Mouse (Mus musculus): ENCODE measurements around the gene Pold3. TPM values are rescaled to one million over a fixed set of nuclear protein-coding genes. Genes with fewer than 3 reads are reported as not detected.

Gene Pold3
- total and polyA plus RNA-seq, 3 experiments: 4.4 to 9.1 (median 9.0) TPM

DNA sequence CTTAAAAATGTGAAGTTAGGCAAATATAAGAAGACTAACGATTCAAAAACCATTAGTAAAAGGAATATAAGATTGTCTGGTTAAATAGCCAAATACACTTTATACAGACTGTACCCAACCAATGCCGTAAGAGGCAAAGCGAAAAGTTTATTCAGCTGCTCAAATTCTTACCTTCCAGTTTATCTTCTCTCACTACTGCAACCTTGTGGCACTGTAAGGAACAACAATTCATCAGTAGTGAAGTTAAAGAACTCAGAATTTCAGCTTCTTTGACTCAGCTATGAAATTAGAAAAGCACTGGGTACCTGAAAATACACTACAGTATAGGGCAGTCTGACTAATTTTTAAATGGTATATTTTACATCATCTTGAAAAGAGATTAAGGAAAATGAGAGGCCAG, 13.0 kb downstream of the Pold3 start:
- 57% methylated on average over 3 of the region's 3 CpGs for WGBS
- no peak overlapping the region for H3K4me3 ChIP-seq
- intact Hi-C loops (cut with DNase I): loop anchor here (2.0 to 5.0 kb wide), 2 partner anchors 100 to 121 kb away; no protein-coding TSS in a partner anchor
- 0 out of 2 replicates have a peak, but pooled peaks cover 2% of the 10 kb centered on the region for H3K36me3 ChIP-seq (ENCODE audit: control insufficient read depth, insufficient read depth, low read length)
- no peaks in the 10 kb centered on the region for H3K27me3 ChIP-seq (ENCODE audit: control insufficient read depth, insufficient read depth, low read length)
- DNase-seq: no peak
- TF ChIP-seq POLR2A (IDR thresholded peaks at IDR 0.05; ENCODE audit: insufficient read depth, low read depth, low read length): no peak
- TF ChIP-seq CTCF (IDR thresholded peaks at IDR 0.05): peak; percentile 79
- H3K9ac ChIP-seq (ENCODE audit: low read depth, low read length): no peak overlapping the region
- H3K79me2 ChIP-seq (replicated peaks; ENCODE audit: control insufficient read depth, insufficient read depth, low read length): no peaks in the 10 kb centered on the region
- H3K4me1 ChIP-seq (ENCODE audit: control insufficient read depth, insufficient read depth, low read length): no peaks in the 10 kb centered on the region
- no peak overlapping the region for H3K27ac ChIP-seq

DNA sequence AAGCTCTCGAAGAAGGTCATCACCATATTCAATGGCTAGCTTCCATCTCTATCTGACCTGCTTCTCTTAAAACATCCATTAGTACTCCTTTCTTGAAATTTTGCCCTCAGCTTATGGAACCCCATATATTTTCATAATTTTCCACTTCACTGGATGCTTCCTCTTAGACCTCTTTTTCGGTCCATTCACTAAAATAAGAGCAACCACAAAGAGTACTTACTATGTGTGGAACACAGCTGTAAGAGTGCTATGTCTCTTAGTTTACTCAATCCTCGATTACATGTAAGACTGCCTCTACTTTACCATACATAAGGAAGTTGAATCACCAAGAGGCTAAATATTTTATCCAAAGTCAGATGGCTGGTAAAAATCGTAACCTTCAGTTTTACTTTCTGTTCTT, 16.7 kb downstream of the Pold3 start:
- no peak overlapping the region for H3K9ac ChIP-seq (ENCODE audit: low read depth, low read length)
- 93% methylated on average over 4 of the region's 4 CpGs for WGBS
- H3K79me2 ChIP-seq (replicated peaks; ENCODE audit: control insufficient read depth, insufficient read depth, low read length): no peaks in the 10 kb centered on the region
- H3K4me3 ChIP-seq: no peak overlapping the region
- no peak overlapping the region for H3K27ac ChIP-seq
- TF ChIP-seq EP300 (IDR thresholded peaks at IDR 0.05; ENCODE audit: insufficient read depth, low read depth, low read length) (no peak), POLR2A (IDR thresholded peaks at IDR 0.05; ENCODE audit: insufficient read depth, low read depth, low read length) (no peak), CTCF (IDR thresholded peaks at IDR 0.05) (no peak)
- intact Hi-C loops (cut with DNase I): loop anchor here (5.0 kb wide), 1 partner anchor 117 kb away; no protein-coding TSS in a partner anchor
- H3K27me3 ChIP-seq (ENCODE audit: control insufficient read depth, insufficient read depth, low read length): no peaks in the 10 kb centered on the region
- H3K4me1 ChIP-seq (ENCODE audit: control insufficient read depth, insufficient read depth, low read length): no peaks in the 10 kb centered on the region
- H3K36me3 ChIP-seq (ENCODE audit: control insufficient read depth, insufficient read depth, low read length): no peaks in the 10 kb centered on the region
- DNase-seq: no peak

DNA sequence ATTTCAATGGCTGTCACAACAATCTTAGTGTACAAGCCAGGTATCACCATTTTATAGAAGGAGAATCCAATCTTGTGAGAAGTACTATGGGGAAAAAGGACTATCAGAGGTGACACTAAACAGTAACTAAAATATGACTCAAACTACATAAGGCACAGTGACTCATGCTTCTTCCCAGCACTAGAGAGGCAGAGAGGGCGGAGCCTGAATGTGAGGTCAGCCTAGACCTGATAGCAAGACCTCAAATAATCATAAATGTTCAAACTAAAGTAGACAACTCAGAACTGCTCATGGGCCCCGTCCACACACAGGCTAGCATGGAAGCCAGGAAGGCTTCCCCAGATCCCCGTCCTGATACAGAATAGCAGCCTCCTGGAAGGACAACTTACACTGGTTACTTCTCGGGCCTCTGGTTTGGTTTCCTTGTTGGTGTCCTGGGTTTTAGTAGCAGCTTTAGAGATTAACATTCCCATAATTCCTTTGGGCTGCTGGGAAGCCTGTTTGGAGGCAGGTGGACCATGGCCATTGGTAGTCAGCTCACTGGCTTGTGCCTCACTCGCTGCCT, 21.3 kb downstream of the Pold3 start:
- no peak for TF ChIP-seq EP300 (IDR thresholded peaks at IDR 0.05; ENCODE audit: insufficient read depth, low read depth, low read length)
- no peak for TF ChIP-seq CTCF (IDR thresholded peaks at IDR 0.05)
- TF ChIP-seq POLR2A (IDR thresholded peaks at IDR 0.05; ENCODE audit: insufficient read depth, low read depth, low read length): no peak
- no peaks in the 10 kb centered on the region for H3K27me3 ChIP-seq (ENCODE audit: control insufficient read depth, insufficient read depth, low read length)
- H3K27ac ChIP-seq: no peak overlapping the region
- H3K4me1 ChIP-seq (ENCODE audit: control insufficient read depth, insufficient read depth, low read length): no peaks in the 10 kb centered on the region
- intact Hi-C loops (cut with DNase I): no loop called here
- no peak overlapping the region for H3K9ac ChIP-seq (ENCODE audit: low read depth, low read length)
- no peak overlapping the region for H3K4me3 ChIP-seq
- no peaks in the 10 kb centered on the region; the same call in 1 of the 2 replicates for H3K36me3 ChIP-seq (ENCODE audit: control insufficient read depth, insufficient read depth, low read length)
- WGBS: 88% methylated on average over 5 of the region's 5 CpGs
- no peak for DNase-seq
- no peaks in the 10 kb centered on the region for H3K79me2 ChIP-seq (replicated peaks; ENCODE audit: control insufficient read depth, insufficient read depth, low read length)

DNA sequence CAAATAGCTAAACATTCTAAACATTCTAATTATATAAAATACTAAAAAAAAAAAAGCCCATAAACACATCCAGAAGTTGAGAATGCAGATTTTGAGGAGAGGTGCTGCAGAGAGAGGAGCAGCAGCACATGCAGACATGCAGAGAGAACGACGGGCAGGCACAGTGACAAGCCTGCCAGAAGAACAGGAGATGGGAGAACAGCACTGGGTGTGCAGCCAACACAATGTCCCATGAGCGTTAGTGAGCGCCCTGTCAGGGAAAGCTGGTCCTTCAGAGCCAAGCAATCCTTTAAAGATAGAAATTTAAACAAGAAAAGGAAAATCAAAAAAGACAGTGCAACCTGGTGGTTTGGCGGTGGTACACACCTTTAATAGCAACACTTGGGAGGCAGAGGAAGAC, 34.5 kb downstream of the Pold3 start:
- DNase-seq: peak in 1 of 2 experiments; percentile 9
- Histone ChIP-seq H3K4me3 (no peak overlapping the region), H3K27ac (no peak overlapping the region), H3K27me3 (ENCODE audit: control insufficient read depth, insufficient read depth, low read length) (no peaks in the 10 kb centered on the region), H3K79me2 (replicated peaks; ENCODE audit: control insufficient read depth, insufficient read depth, low read length) (no peaks in the 10 kb centered on the region), H3K9ac (ENCODE audit: low read depth, low read length) (no peak overlapping the region), H3K36me3 (ENCODE audit: control insufficient read depth, insufficient read depth, low read length) (no peaks in the 10 kb centered on the region), H3K4me1 (ENCODE audit: control insufficient read depth, insufficient read depth, low read length) (no peaks in the 10 kb centered on the region)
- intact Hi-C loops (cut with DNase I): no loop called here
- no peak for TF ChIP-seq CTCF (IDR thresholded peaks at IDR 0.05)
- no peak for TF ChIP-seq POLR2A (IDR thresholded peaks at IDR 0.05; ENCODE audit: insufficient read depth, low read depth, low read length)
- no peak for TF ChIP-seq EP300 (IDR thresholded peaks at IDR 0.05; ENCODE audit: insufficient read depth, low read depth, low read length)
- 84% methylated on average over 5 of the region's 5 CpGs for WGBS

DNA sequence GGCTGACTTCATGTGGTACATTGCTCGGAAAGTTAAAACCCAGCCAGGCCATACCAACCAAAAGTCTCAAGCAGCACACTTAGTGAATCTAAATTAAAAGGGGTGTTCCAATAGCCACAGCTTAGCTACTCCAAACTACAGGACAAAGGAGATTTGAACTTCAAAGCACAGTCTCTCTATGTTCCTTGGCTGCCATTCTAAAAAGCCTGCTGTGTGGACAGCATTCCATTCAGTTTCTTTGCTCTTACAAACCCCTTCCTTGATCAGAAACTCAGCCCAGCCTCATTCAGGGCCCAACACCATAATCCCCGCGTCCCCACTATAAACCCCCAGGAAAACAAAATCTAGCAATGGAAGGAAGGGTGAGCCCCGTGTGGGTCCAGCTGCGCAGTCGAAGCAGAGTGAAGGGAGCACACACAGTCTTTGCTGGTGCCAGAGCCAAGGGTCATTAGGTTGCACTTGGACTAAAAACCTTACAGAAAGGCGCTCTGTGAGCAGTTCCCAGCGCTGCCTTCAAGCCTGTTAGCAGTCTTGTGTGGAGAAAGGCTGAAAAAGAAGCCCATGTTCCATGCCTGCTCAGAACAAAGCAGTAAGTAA, 35.1 kb downstream of the Pold3 start:
- Histone ChIP-seq H3K79me2 (replicated peaks; ENCODE audit: control insufficient read depth, insufficient read depth, low read length) (no peaks in the 10 kb centered on the region), H3K4me3 (no peak overlapping the region), H3K27ac (no peak overlapping the region), H3K36me3 (ENCODE audit: control insufficient read depth, insufficient read depth, low read length) (no peaks in the 10 kb centered on the region), H3K27me3 (ENCODE audit: control insufficient read depth, insufficient read depth, low read length) (no peaks in the 10 kb centered on the region), H3K4me1 (ENCODE audit: control insufficient read depth, insufficient read depth, low read length) (no peaks in the 10 kb centered on the region), H3K9ac (ENCODE audit: low read depth, low read length) (no peak overlapping the region)
- DNase-seq: no peak
- TF ChIP-seq EP300 (IDR thresholded peaks at IDR 0.05; ENCODE audit: insufficient read depth, low read depth, low read length) (no peak), CTCF (IDR thresholded peaks at IDR 0.05) (no peak), POLR2A (IDR thresholded peaks at IDR 0.05; ENCODE audit: insufficient read depth, low read depth, low read length) (no peak)
- intact Hi-C loops (cut with DNase I): no loop called here
- WGBS: 98% methylated on average over 8 of the region's 8 CpGs

DNA sequence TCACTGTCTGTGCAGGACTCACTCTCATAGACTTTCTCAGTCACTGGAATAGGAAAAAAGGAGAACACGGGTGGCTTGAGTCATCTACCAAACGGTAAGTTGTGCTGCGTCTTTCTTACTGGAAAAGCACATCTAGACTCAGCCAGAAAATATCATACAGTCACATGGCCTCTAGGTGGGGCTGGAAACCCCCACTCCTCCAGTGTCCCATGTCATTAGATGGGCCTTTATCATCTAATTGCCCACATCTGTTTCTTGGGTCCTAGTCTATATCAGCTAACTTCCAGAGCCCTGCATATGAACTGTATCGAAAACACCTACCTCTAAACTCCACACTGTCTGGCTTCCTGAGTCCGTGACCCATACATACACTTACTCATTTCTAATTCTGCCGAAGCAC, 37.6 kb downstream of the Pold3 start:
- no peaks in the 10 kb centered on the region for H3K27me3 ChIP-seq (ENCODE audit: control insufficient read depth, insufficient read depth, low read length)
- 87% methylated on average over 6 of the region's 6 CpGs for WGBS
- TF ChIP-seq CTCF (IDR thresholded peaks at IDR 0.05) (no peak), POLR2A (IDR thresholded peaks at IDR 0.05; ENCODE audit: insufficient read depth, low read depth, low read length) (no peak), EP300 (IDR thresholded peaks at IDR 0.05; ENCODE audit: insufficient read depth, low read depth, low read length) (no peak)
- H3K36me3 ChIP-seq (ENCODE audit: control insufficient read depth, insufficient read depth, low read length): no peaks in the 10 kb centered on the region
- intact Hi-C loops (cut with DNase I): no loop called here
- H3K9ac ChIP-seq (ENCODE audit: low read depth, low read length): no peak overlapping the region
- no peak overlapping the region for H3K4me3 ChIP-seq
- no peak for DNase-seq
- H3K4me1 ChIP-seq (ENCODE audit: control insufficient read depth, insufficient read depth, low read length): no peaks in the 10 kb centered on the region
- H3K79me2 ChIP-seq (replicated peaks; ENCODE audit: control insufficient read depth, insufficient read depth, low read length): no peaks in the 10 kb centered on the region
- H3K27ac ChIP-seq: no peak overlapping the region
